Mouse (Mus musculus): ENCODE measurements around the gene Camsap2.

DNA sequence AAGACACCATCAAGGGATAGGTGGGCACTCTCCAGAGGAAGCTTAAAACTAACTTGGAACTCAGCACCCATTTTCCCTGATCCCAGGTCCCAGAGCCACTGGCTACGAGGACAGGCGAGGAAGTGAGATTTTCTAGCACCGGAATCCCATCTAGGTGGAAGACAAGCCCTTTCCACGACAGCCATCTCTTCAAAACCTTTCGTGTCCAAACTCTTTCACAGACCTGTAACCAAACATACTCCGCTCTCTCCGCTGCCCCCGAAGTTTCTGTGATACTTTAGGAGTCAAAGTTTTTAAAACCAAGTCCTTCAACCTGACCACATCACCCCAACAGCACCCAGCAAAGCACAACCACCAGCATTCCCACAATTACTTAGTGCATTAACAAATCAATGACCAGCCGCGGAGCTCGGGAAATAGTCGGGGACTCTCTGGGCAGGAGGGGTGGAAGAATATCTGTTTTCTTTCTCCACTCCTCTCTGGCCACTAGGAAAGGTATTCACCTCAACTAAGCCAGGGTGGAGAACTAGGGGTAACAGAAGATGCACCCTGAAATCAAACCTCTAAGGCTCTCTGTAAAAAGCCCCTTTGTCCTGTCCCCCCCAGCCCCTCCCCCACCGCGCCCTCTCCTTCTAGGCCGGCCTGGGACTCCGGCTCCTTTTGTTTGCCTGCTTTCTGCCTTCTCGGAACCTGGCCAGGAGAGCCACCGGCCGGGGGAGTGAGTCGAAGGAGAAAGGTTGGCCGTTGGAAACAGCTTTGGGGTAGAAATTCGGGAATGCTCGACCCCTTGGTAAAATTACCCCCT, 112.7 kb downstream of the Camsap2 start:
- TF ChIP-seq EP300 (IDR thresholded peaks at IDR 0.05) (no peak), CTCF (IDR thresholded peaks at IDR 0.05) (no peak)
